Mouse (Mus musculus) C2C12 (cell line): ENCODE data around the gene Dram1. TPM values are rescaled to one million over a fixed set of nuclear protein-coding genes. Genes with fewer than 3 reads are reported as not detected.

Experiments used
- H3K27me3 ChIP-seq: one replicate; pipeline ENCODE4 v1.6.1; 2011; ENCODE audit not compliant: control insufficient read depth, insufficient read depth, insufficient read length
- H3K36me3 ChIP-seq: one replicate; pipeline ENCODE4 v1.6.1; 2011; ENCODE audit not compliant: control insufficient read depth, insufficient read depth
- H3K4me3 ChIP-seq: one replicate; pipeline ENCODE4 v1.5.1; 2011; ENCODE audit warnings: mild to moderate bottlenecking, control low read depth; ENCODE audit not compliant: poor library complexity, insufficient read depth, severe bottlenecking
- H3K79me2 ChIP-seq: one replicate; pipeline ENCODE4 v1.6.1; 2011; ENCODE audit not compliant: control insufficient read depth, insufficient read depth
- H3K79me3 ChIP-seq: one replicate; pipeline ENCODE4 v1.6.1; 2011; ENCODE audit warnings: low read depth, control low read depth
- H3ac ChIP-seq: one replicate; pipeline ENCODE3; 2011; ENCODE audit warnings: low read depth; ENCODE audit not compliant: control insufficient read depth, insufficient read length
- CEBPB ChIP-seq: IDR thresholded peaks from one replicate; pipeline ENCODE4 v1.6.1; 2011; ENCODE audit warnings: low read depth, mild to moderate bottlenecking, control low read depth, moderate library complexity
- CTCF ChIP-seq: IDR thresholded peaks from one replicate; pipeline ENCODE4 v1.5.1; 2011; ENCODE audit not compliant: control insufficient read depth, insufficient read depth, insufficient read length
- FOSL1 ChIP-seq: IDR thresholded peaks from one replicate; pipeline ENCODE4 v1.8.0; 2011; ENCODE audit warnings: mild to moderate bottlenecking, low read length; ENCODE audit not compliant: poor library complexity, insufficient read depth, severe bottlenecking
- MAX ChIP-seq: IDR thresholded peaks from one replicate; pipeline ENCODE4 v1.6.1; 2011; ENCODE audit warnings: mild to moderate bottlenecking, control low read depth
- MYOD1 ChIP-seq: IDR thresholded peaks from one replicate; pipeline ENCODE4 v1.6.1; 2011; ENCODE audit warnings: low read depth; ENCODE audit not compliant: control insufficient read depth, insufficient read length
- MYOG ChIP-seq: IDR thresholded peaks from one replicate; pipeline ENCODE4 v1.6.1; 2011; ENCODE audit not compliant: control insufficient read depth, insufficient read length; ENCODE audit errors: extremely low read depth
- USF1 ChIP-seq: IDR thresholded peaks from one replicate; pipeline ENCODE4 v1.6.1; 2011; ENCODE audit warnings: low read depth, mild to moderate bottlenecking, control low read depth, moderate library complexity
- long read RNA-seq, 2 experiments: library from polyadenylated mRNA; unstranded; transcript quantifications; one replicate each; pipeline ENCODE4 v2.0.0; 2019 to 2020
- polyA plus RNA-seq: library from polyadenylated mRNA; unstranded; fragments of >200 nt; fragmentation: generic; extraction: Trizol; gene quantifications from one replicate; pipeline ENCODE4 v1.2.1, GENCODE M21; 2012; ENCODE audit warnings: missing spikeins

Dram1 gene
- 1.7 TPM for polyA plus RNA-seq
- long read RNA-seq, experiment 1, partial matches to known transcripts = 1 of 8 reads
- long read RNA-seq, experiment 1, other reads (novel, unspliced or antisense) = 3 of 8 reads
- long read RNA-seq, experiment 2, transcript Dram1-201 (7 exons, 2,807 nt) = major isoform, 43 of 51 reads
- long read RNA-seq, experiment 2, partial matches to known transcripts = 2 of 51 reads
- long read RNA-seq, experiment 2, other reads (novel, unspliced or antisense) = 6 of 51 reads

DNA sequence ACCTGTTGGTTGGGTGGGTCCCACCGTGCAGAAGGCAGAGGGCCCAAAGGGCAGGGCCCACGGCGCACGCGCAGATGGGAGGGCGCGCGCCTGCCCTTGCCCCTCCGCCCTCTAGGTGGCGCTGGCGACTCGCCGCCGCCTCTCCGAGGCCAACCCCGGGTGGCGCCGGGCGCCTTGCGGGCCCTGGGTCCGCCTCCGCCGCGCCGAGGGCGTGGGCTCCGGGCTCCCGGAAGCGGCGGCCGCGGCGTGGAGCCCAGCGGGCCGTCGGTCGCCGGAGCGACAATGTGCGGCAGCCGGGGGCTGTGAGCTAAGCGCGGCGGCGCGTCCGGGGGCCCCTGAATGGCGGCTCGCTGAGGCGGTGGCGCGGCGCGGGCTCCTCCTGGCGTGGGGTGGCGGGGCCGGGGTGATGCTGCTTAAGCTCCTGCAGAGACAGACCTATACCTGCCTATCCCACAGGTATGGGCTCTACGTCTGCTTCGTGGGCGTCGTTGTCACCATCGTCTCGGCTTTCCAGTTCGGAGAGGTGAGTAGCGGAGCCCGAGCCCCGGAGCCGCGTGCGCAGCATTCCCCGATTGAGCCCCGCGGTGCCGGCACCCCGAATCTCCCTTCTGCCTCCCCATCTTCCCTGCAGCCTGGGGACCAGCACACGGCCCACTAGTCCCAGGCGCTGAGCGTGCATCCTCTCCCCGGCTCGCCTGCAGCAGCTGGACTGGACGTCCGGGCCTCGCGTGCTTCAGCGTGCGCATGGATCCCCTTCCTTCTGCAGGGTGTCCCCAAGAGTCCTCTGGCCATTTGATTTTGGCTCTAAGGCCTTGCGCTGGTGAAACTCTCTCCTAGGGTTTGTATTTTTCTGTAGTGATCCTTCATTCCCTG lies at the start of gene Dram1, which contains the start of gene Gnptab:
Dram1 (minus strand) TSS at position 68 of the 873 bp plus-strand sequence.
Gnptab (plus strand) TSS at position 120 of the 873 bp plus-strand sequence.
- H3K36me3 ChIP-seq = no peaks in the 10 kb centered on the region
- H3ac ChIP-seq = peak within 1 kb of the TSS; percentile 65
- H3K79me3 ChIP-seq = peaks cover 29% of the 10 kb centered on the region
- peak within 1 kb of the TSS; percentile 86 for H3K4me3 ChIP-seq
- no peaks in the 10 kb centered on the region for H3K27me3 ChIP-seq
- peaks cover 49% of the 10 kb centered on the region for H3K79me2 ChIP-seq
- peak; percentile 51 for TF ChIP-seq MAX
- TF ChIP-seq CTCF = peak; percentile 100
- TF ChIP-seq MYOG = no peak

- Histone ChIP-seq H3K27me3 (no peaks in the 10 kb centered on the region), H3K36me3 (peaks cover 49% of the 10 kb centered on the region), H3K79me3 (no peaks in the 10 kb centered on the region), H3K79me2 (no peaks in the 10 kb centered on the region), H3K4me3 (no peak overlapping the region), H3ac (no peak overlapping the region)
- TF ChIP-seq MYOD1 (no peak), FOSL1 (no peak), MAX (no peak), USF1 (no peak), CTCF (no peak), CEBPB (no peak), MYOG (no peak)
Observed at GRCm38 (mm10) chr10:88427998-88428397, 49.1 kb upstream of the Dram1 start.

- H3K27me3 ChIP-seq = no peaks in the 10 kb centered on the region
- H3K79me3 ChIP-seq = no peaks in the 10 kb centered on the region
- no peak overlapping the region for H3ac ChIP-seq
- no peak for TF ChIP-seq CTCF
- H3K36me3 ChIP-seq = peaks cover 41% of the 10 kb centered on the region
- no peak overlapping the region for H3K4me3 ChIP-seq
- H3K79me2 ChIP-seq = no peaks in the 10 kb centered on the region
Observed at GRCm38 (mm10) chr10:88426896-88427295, 48.0 kb upstream of the Dram1 start.

GRCm38 (mm10) chr10:88426158-88426816 lies 47.4 kb upstream of the Dram1 start:
- TF ChIP-seq CTCF (peak; percentile 35), MYOD1 (no peak)
- no peak overlapping the region for H3ac ChIP-seq
- no peak overlapping the region for H3K4me3 ChIP-seq
- H3K27me3 ChIP-seq = no peaks in the 10 kb centered on the region
- no peaks in the 10 kb centered on the region for H3K79me3 ChIP-seq
- H3K79me2 ChIP-seq = no peaks in the 10 kb centered on the region
- peaks cover 39% of the 10 kb centered on the region for H3K36me3 ChIP-seq

GRCm38 (mm10) chr10:88420655-88421435 lies 42.0 kb upstream of the Dram1 start:
- H3ac ChIP-seq = no peak overlapping the region
- H3K27me3 ChIP-seq = no peaks in the 10 kb centered on the region
- TF ChIP-seq FOSL1 (no peak), CEBPB (no peak), MAX (no peak), MYOG (no peak)
- no peak overlapping the region for H3K4me3 ChIP-seq
- H3K79me2 ChIP-seq = no peaks in the 10 kb centered on the region
- peaks cover 15% of the 10 kb centered on the region for H3K36me3 ChIP-seq
- H3K79me3 ChIP-seq = no peaks in the 10 kb centered on the region
